Mouse (Mus musculus) embryonic facial prominence, embryonic 13.5 days (tissue): ENCODE data around the gene Ptprs. TPM values are rescaled to one million over a fixed set of nuclear protein-coding genes. Genes with fewer than 3 reads are reported as not detected.

Experiments used
- ATAC-seq: fragments of 200-750 bp; cut with Nextera tagmentation; 2 replicates; pipeline ENCODE4 v1.8.0; 2017; ENCODE audit warnings: low read depth; ENCODE audit not compliant: insufficient number of reproducible peaks, insufficient read depth, low FRiP score, low TSS enrichment
- H3K27ac ChIP-seq: fragments of 300-500 bp; sonication (generic); 2 replicates; pipeline ENCODE4 v1.5.1; 2015; ENCODE audit warnings: moderate library complexity, mild to moderate bottlenecking, inconsistent platforms
- H3K27me3 ChIP-seq: fragments of 300-500 bp; sonication (generic); 2 replicates; pipeline ENCODE4 v1.6.1; 2015; ENCODE audit warnings: mild to moderate bottlenecking, inconsistent platforms
- H3K36me3 ChIP-seq: fragments of 300-500 bp; sonication (generic); 2 replicates; pipeline ENCODE4 v1.6.1; 2015; ENCODE audit warnings: mild to moderate bottlenecking, inconsistent platforms
- H3K4me1 ChIP-seq: fragments of 300-500 bp; sonication (generic); 2 replicates; pipeline ENCODE4 v1.6.1; 2015; ENCODE audit warnings: inconsistent platforms
- H3K4me2 ChIP-seq: fragments of 300-500 bp; sonication (generic); 2 replicates; pipeline ENCODE4 v1.6.1; 2015; ENCODE audit warnings: moderate library complexity, mild to moderate bottlenecking, inconsistent platforms
- H3K4me3 ChIP-seq: fragments of 300-500 bp; sonication (generic); 2 replicates; pipeline ENCODE4 v1.5.1; 2015; ENCODE audit warnings: mild to moderate bottlenecking, inconsistent platforms
- H3K9ac ChIP-seq: fragments of 300-500 bp; sonication (generic); 2 replicates; pipeline ENCODE4 v1.6.1; 2015; ENCODE audit warnings: mild to moderate bottlenecking, inconsistent platforms
- H3K9me3 ChIP-seq: fragments of 300-500 bp; sonication (generic); 2 replicates; pipeline ENCODE4 v1.6.1; 2016; ENCODE audit warnings: inconsistent platforms
- WGBS: fragments of 180-500 bp; shearing (Covaris S2); methylation state at CpG from one replicate; pipeline ENCODE4 v1.1.7; 2015; ENCODE audit warnings: mixed read lengths; 5-methylcytosine and 5-hydroxymethylcytosine counted together
- polyA plus RNA-seq: library from polyadenylated mRNA; unstranded; fragments of >200 nt; fragmentation: Nextera tagmentation; extraction: Ambion mirVana; gene quantifications from 2 replicates; pipeline ENCODE4 v1.2.1, GENCODE M21; 2015

Gene Ptprs
- 120 and 121 TPM in 2 replicates for polyA plus RNA-seq

DNA sequence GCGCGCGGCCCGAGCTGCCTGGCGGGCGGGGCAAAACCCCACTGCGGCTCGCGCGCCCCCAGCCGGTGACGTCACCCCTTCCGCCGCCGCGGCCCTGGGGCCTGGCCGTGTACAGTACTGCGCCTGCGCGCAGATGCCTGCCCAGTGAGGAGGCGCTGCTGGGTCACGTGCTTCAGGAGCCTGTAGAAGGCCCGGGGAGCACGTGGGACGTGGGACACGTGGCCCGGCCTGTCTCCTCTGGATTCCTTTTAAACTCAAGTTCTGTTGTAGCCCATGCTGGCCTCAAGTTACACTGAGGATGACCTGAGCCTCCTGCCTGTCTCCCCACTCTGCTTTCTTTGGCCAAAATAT is at the start of gene Ptprs:
Ptprs (minus strand) TSS at position 82 of the 351 bp plus-strand sequence.
- peak within 1 kb of the TSS; percentile 87 for H3K9ac ChIP-seq
- H3K4me3 ChIP-seq: peak within 1 kb of the TSS; percentile 79
- under 1% methylated on average over 27 of the region's 27 CpGs for WGBS
- peak; percentile 83 for ATAC-seq
- H3K9me3 ChIP-seq: no peaks in the 10 kb centered on the region
- peak within 1 kb of the TSS; percentile 97 for H3K4me2 ChIP-seq
- H3K36me3 ChIP-seq: no peaks in the 10 kb centered on the region
- H3K27ac ChIP-seq: peak within 1 kb of the TSS; percentile 76
- peaks cover 52% of the 10 kb centered on the region for H3K4me1 ChIP-seq
- H3K27me3 ChIP-seq: peaks cover 43% of the 10 kb centered on the region

DNA sequence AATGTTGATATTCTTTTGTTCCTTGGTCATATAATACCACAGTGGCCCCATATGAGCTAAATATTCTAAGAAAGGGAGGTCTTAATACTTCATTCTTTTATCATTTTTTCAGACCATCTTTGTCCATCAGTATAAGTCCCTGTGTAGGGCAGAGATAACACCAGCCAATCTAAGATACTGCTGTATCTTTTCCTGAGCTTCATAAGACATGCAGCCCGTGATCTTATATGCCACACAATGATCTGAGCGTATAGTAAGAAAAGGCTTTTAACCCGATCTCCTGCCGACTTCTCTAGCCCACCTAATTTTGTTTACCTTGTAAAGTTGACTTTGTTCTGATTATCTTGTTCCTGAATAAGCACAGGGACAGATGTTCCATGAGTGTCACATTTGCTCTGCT is 48.7 kb upstream of the Ptprs start:
- no peak for ATAC-seq
- no peaks in the 10 kb centered on the region for H3K36me3 ChIP-seq

DNA sequence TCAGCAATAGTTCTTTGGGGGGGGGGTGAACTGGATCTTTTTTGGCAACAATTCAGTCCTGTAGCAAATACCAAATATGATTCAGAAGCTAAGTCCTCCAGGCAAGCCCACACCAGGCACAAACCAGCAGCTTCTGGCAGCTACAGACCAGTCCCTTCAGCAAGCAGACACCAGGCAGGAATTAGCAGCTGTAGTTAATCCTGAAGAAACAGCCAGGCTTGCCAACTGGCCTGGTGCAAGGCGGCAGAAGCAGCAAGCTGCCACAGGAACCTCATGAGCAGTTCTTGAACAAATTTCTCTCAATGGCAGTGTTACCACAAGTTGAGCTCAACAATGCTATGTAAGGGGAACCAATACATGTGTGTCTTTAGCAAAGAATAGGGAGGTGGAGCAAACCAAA is 46.5 kb upstream of the Ptprs start:
- Histone ChIP-seq H3K4me3 (no peak overlapping the region), H3K9me3 (no peaks in the 10 kb centered on the region), H3K36me3 (no peaks in the 10 kb centered on the region), H3K27me3 (no peaks in the 10 kb centered on the region; the same call in 1 of the 2 replicates), H3K4me2 (no peak overlapping the region), H3K4me1 (no peaks in the 10 kb centered on the region), H3K27ac (no peak overlapping the region), H3K9ac (no peak overlapping the region)
- 52% methylated on average over 1 of the region's 1 CpGs for WGBS
- ATAC-seq: no peak

More for the DNA sequence above, 48.7 kb upstream of the Ptprs start:
- 74% methylated on average over 4 of the region's 4 CpGs for WGBS
- Histone ChIP-seq H3K9ac (no peak overlapping the region), H3K4me2 (no peak overlapping the region), H3K9me3 (no peaks in the 10 kb centered on the region), H3K27ac (no peak overlapping the region), H3K4me1 (no peaks in the 10 kb centered on the region), H3K4me3 (no peak overlapping the region), H3K27me3 (no peaks in the 10 kb centered on the region; the same call in 1 of the 2 replicates)

DNA sequence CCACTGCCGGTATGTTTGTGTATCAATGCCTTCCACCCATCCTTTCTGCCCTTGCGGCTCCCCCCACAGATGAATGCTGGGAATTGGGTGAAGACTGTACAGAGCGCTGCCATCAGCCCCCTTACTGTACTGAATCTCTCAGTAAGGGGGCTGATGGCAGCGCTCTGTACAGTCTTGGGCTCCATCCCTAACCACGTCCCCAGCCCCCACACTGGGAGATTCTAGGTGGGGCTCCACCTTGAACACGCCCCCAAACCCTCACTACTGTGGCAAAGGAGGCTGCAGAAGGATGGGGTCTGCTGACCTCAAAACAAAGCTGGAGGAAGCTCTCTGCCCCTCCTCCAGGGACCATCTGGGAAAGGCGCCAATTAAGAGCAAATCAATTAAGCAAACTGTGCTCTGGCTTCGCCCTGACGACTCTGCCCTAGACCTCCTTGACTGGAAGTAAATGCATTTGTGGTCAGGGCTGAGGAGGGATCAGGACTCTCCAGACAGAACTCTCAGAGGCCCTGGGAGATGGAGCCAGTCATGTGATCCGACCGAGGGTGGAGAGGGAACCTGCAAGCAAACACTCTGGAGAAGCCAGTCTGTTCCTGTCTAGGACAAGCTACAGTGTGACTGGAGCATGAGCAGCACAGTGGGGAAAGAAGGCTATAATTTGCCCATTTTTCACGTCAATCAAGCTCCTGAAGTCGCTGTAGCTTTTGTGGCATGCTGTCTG is 39.6 kb upstream of the Ptprs start:
- H3K9ac ChIP-seq: peak overlapping the region; percentile 41; the same call in 1 of the 2 replicates
- ATAC-seq: peak; percentile 74
- H3K27ac ChIP-seq: peak overlapping the region; percentile 62
- H3K27me3 ChIP-seq: peaks cover 50% of the 10 kb centered on the region
- no peaks in the 10 kb centered on the region for H3K36me3 ChIP-seq
- H3K4me2 ChIP-seq: peak overlapping the region; percentile 41
- H3K4me1 ChIP-seq: peaks cover 28% of the 10 kb centered on the region
- WGBS: 8% methylated on average over 13 of the region's 13 CpGs
- peak overlapping the region; percentile 6; the same call in 1 of the 2 replicates for H3K4me3 ChIP-seq
- H3K9me3 ChIP-seq: 0 out of 2 replicates have a peak, but pooled peaks cover 3% of the 10 kb centered on the region

DNA sequence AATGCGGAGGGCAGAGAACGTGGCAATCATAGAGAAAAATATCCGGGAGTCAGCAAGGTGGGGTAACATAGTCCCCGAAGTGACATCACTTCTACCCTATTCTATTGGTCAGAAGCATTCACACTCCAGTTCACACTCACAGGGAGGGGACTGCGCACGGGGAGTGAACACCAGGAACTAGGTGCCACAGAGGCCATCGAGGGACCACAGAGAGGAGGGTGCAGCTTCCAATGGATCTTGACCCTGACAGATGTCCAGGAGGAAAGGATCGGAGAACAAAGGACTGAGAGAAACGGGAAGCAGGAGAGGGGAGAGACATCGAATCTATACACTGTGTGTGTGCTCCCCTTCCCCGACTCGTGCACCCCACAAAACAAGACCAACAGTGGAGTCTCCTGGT is 38.6 kb upstream of the Ptprs start:
- no peak overlapping the region for H3K27ac ChIP-seq
- peaks cover 37% of the 10 kb centered on the region for H3K4me1 ChIP-seq
- no peak for ATAC-seq
- peaks cover 59% of the 10 kb centered on the region for H3K27me3 ChIP-seq
- no peak overlapping the region for H3K4me2 ChIP-seq
- no peak overlapping the region for H3K4me3 ChIP-seq
- no peak overlapping the region for H3K9ac ChIP-seq
- WGBS: 42% methylated on average over 12 of the region's 12 CpGs
- H3K36me3 ChIP-seq: no peaks in the 10 kb centered on the region
- 0 out of 2 replicates have a peak, but pooled peaks cover 3% of the 10 kb centered on the region for H3K9me3 ChIP-seq

DNA sequence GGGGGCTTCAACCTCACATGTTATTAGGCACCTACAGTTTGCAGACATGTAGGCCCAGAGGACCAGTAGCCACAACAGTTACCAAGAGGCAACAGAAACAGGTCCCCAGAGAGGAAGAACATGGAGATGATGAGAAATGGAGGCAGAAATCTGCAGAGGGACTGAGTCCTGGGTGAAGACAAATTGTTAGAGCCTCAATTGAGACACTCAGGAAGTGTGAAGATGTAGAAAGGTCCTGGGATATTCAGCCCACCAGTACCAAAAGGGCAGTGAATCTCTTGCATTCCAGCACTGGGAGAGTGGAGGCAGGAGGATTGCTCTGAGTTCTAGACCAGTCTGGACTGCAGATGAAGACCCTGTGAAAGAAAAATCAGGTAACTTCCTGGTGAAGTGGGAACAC is 38.0 kb upstream of the Ptprs start:
- Histone ChIP-seq H3K4me3 (no peak overlapping the region), H3K27me3 (peaks cover 65% of the 10 kb centered on the region), H3K4me1 (peaks cover 42% of the 10 kb centered on the region), H3K9me3 (0 out of 2 replicates have a peak, but pooled peaks cover 3% of the 10 kb centered on the region), H3K9ac (no peak overlapping the region), H3K4me2 (no peak overlapping the region), H3K27ac (no peak overlapping the region), H3K36me3 (no peaks in the 10 kb centered on the region)
- no peak for ATAC-seq

DNA sequence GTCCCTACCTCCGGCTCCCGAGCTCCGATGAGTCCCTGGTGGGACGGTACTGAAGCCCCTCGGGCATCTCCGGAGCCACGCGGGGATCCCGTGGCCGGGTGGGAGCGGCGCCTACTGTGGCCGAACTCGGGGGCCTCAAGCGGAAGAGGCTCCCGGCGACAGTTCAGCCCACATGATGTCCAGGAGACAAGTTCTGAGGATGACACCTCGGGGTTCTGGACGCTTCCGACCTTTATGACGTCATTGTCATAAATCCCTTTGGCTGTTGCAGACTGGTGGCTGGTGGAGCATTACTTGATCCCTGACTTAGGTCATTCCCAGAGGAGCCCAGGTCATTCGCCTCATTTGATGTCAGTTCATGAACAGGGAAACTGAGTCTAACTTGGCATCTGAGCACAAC is 36.0 kb upstream of the Ptprs start, which contains the start of gene Znrf4:
Znrf4 (minus strand) TSS at position 122 of the 400 bp plus-strand sequence.
- H3K9ac ChIP-seq: peak within 1 kb of the TSS; percentile 46
- peak within 1 kb of the TSS; percentile 54 for H3K4me2 ChIP-seq
- no peak for ATAC-seq
- H3K4me3 ChIP-seq: peak within 1 kb of the TSS; percentile 35
- peaks cover 42% of the 10 kb centered on the region for H3K4me1 ChIP-seq
- H3K36me3 ChIP-seq: no peaks in the 10 kb centered on the region
- H3K27me3 ChIP-seq: peaks cover 74% of the 10 kb centered on the region
- no peak within 1 kb of the TSS for H3K27ac ChIP-seq
- H3K9me3 ChIP-seq: 0 out of 2 replicates have a peak, but pooled peaks cover 3% of the 10 kb centered on the region
- WGBS: 65% methylated on average over 22 of the region's 22 CpGs

DNA sequence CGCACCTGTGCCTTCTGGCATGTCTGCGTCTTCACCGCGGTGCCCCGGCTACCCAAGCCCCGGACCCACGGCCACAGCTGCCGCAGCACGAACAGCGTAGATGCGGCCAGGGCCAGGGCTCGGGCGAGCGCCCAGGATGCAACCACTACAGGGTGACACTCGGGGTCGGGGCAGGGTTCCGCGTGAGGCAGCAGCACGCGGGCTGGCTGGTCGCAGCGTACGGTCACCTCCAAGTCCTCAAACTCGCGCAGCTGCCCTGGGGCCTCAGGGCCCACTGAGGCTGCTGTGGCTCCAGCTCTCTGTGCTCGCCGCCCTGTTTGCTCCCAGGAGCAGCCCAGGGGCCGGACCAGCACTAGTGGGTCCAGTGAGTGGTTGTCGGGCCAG is 35.4 kb upstream of the Ptprs start:
- H3K27ac ChIP-seq: no peak overlapping the region
- H3K9me3 ChIP-seq: 0 out of 2 replicates have a peak, but pooled peaks cover 2% of the 10 kb centered on the region
- 23% methylated on average over 29 of the region's 29 CpGs for WGBS
- ATAC-seq: no peak
- peak overlapping the region; percentile 46; the same call in 1 of the 2 replicates for H3K9ac ChIP-seq
- H3K4me1 ChIP-seq: peaks cover 45% of the 10 kb centered on the region
- peak overlapping the region; percentile 54 for H3K4me2 ChIP-seq
- H3K36me3 ChIP-seq: no peaks in the 10 kb centered on the region
- peaks cover 74% of the 10 kb centered on the region for H3K27me3 ChIP-seq
- peak overlapping the region; percentile 35 for H3K4me3 ChIP-seq

DNA sequence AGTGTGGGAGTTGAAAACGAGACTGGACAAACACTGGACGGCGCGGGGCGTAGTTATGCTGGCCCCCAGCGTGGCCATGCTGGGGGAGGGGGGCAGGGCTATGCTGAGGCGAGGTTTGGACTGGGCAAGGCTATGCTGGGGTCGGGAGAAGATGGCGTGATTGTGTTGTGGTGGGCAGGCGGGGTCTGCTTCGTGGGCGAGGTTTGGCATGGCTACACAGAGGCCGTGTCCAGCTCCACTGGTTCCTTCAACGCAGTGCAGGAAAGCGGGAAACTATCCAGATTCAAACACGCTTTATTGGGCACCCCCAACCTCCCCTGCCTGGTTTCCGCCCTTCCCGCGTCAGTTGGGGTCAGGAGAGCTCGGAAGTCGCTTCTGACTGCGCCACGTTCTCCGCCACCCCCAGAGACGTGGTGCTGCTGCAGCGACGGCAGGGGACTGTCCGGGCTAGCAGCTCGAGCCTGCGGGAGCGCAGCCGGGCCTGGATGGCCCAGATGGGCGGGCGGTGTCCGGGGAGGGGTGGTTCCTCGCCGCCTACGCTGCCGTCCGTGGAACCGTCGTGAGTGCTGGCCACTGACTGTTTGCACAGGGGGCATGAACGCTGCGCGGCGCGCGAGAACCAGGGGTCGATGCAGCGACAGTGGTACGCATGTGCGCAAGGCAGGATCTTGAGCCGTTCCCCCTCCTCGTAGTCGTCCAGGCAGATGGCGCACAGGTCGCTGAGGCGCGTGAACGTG is 34.9 kb upstream of the Ptprs start:
- Histone ChIP-seq H3K27me3 (peaks cover 74% of the 10 kb centered on the region), H3K4me1 (peaks cover 42% of the 10 kb centered on the region), H3K9me3 (no peaks in the 10 kb centered on the region), H3K4me3 (peak overlapping the region; percentile 35), H3K9ac (peak overlapping the region; percentile 46), H3K4me2 (peak overlapping the region; percentile 54), H3K27ac (no peak overlapping the region), H3K36me3 (no peaks in the 10 kb centered on the region)
- ATAC-seq: no peak
- 7% methylated on average over 60 of the region's 60 CpGs for WGBS

DNA sequence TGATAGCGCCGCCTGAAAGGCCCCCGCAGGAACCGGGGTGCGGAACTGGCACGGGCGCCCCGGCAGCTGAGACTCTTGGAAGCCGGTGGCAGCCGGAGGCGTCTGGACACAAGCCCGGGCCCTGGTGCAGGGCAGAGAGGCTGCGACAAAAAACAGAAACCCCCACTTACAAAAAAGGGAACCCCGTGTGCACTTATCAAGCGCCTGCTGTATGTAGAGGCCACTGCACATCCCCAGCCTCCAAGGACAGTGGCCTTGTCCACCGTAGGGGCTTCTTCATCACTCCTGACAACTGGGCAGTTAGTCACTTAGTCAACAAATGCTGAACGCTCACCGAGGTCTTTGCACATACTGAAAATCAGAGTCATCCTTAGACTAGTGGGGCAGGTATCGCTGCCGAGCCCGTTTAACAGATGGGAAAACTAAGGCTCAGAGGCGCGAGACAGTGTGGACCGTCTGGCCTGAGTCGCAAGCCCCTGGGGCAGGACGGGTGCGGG is 34.2 kb upstream of the Ptprs start:
- H3K27ac ChIP-seq: no peak overlapping the region
- peak overlapping the region; percentile 54; the same call in 1 of the 2 replicates for H3K4me2 ChIP-seq
- ATAC-seq: no peak

DNA sequence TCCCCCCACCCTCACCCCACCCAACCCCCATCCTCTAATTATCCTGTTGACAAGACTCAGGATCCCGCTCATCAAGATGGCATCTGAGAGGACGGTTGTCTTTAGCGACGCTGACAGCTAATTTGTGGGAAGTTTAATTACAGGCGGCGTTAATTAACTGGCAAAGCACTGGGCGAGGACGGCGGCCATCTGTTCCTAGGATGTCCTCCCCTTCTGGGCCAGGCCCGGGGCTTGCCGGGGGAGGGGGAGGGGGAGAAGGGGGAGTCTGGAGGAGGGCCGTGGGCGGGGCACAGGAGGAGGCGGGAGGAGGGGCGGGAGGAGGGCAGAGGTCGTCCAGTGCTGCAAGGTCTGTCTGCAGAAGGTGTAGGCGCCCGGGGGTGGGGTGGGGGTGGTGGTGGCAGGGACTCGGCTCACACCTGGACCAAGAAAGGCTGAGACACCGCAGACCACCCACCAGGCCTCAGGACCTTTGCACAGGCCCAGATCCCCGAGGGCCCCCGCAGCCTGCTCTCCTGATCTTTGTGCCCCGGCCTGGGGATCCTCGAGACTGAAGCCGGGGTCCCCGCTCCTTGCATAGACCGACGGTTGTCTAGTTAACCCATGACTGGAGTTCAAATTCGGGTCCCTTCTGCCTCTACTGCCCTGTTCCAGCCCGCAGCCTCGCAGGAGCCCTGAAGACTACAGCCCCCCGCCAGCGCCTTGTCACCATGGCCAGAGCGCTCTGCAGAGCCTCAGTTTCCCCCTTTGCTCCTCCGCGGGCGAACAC is 33.6 kb upstream of the Ptprs start:
- Histone ChIP-seq H3K9me3 (no peaks in the 10 kb centered on the region), H3K27me3 (peaks cover 63% of the 10 kb centered on the region), H3K36me3 (no peaks in the 10 kb centered on the region), H3K4me1 (peaks cover 33% of the 10 kb centered on the region), H3K4me2 (peak overlapping the region; percentile 36), H3K4me3 (peak overlapping the region; percentile 12; the same call in 1 of the 2 replicates), H3K9ac (0 out of 2 replicates have a peak overlapping the region, but pooled peaks have one; percentile 32), H3K27ac (no peak overlapping the region)
- 5% methylated on average over 30 of the region's 37 CpGs for WGBS
- no peak for ATAC-seq

More for the DNA sequence above, 34.2 kb upstream of the Ptprs start:
- H3K9me3 ChIP-seq: no peaks in the 10 kb centered on the region
- H3K27me3 ChIP-seq: peaks cover 69% of the 10 kb centered on the region
- 31% methylated on average over 27 of the region's 27 CpGs for WGBS
- H3K4me3 ChIP-seq: peak overlapping the region; percentile 35; the same call in 1 of the 2 replicates
- no peaks in the 10 kb centered on the region for H3K36me3 ChIP-seq
- H3K9ac ChIP-seq: no peak overlapping the region
- H3K4me1 ChIP-seq: peaks cover 37% of the 10 kb centered on the region
